Mouse (Mus musculus) spleen, postnatal 0 days (tissue): ENCODE results near the gene Ago3. TPM values are rescaled to one million over a fixed set of nuclear protein-coding genes. Genes with fewer than 3 reads are reported as not detected.

ENCODE experiments used
- polyA plus RNA-seq: library from polyadenylated mRNA; unstranded; fragments of >200 nt; fragmentation: Nextera tagmentation; extraction: Ambion mirVana; gene quantifications from 2 replicates; pipeline ENCODE4 v1.2.1, GENCODE M21; 2015

Gene Ago3
- polyA plus RNA-seq, result 7.5 and 8.5 TPM in 2 replicates

GRCm38 (mm10) chr4:126429347-126430079 lies at the start of gene Ago3:
Gene Ago3 (minus strand): TSS chr4:126429556.

GRCm38 (mm10) chr4:126468285-126468901 lies 39.0 kb upstream of the Ago3 start, which contains the start of gene Ago1:
Gene Ago1 (minus strand): TSS chr4:126468583.

GRCm38 (mm10) chr4:126325281-126325861 lies 104.0 kb downstream of the Ago3 start, which contains the start of gene Tekt2:
Gene Tekt2 (minus strand): TSS chr4:126325688.

GRCm38 (mm10) chr4:126321111-126321853 lies 108.1 kb downstream of the Ago3 start, which contains the start of gene Adprhl2:
Gene Adprhl2 (minus strand): TSS chr4:126321703.

GRCm38 (mm10) chr4:126286492-126286891 lies 142.9 kb downstream of the Ago3 start, which contains the start of gene Col8a2:
Gene Col8a2 (plus strand): TSS chr4:126286793.

Other genes with a start within 250 kb of the Ago3 start
- 111 and 114 TPM in 2 replicates for gene Thrap3, start 226.8 kb downstream of the Ago3 start, polyA plus RNA-seq
- 11.8 and 13.7 TPM in 2 replicates for gene Map7d1, start 173.2 kb downstream of the Ago3 start, polyA plus RNA-seq
- gene Trappc3, start 167.2 kb downstream of the Ago3 start, polyA plus RNA-seq, result 49.4 and 57.1 TPM in 2 replicates
- 9.0 and 12.0 TPM in 2 replicates for gene Col8a2, start 142.8 kb downstream of the Ago3 start, polyA plus RNA-seq
- 27.9 and 33.9 TPM in 2 replicates for gene Adprhl2, start 107.9 kb downstream of the Ago3 start, polyA plus RNA-seq
- 1.5 and 2.9 TPM in 2 replicates for gene Tekt2, start 103.9 kb downstream of the Ago3 start, polyA plus RNA-seq
- 2.6 and 3.3 TPM in 2 replicates for gene Ago1, start 39.0 kb upstream of the Ago3 start, polyA plus RNA-seq
- 1.3 and 1.4 TPM in 2 replicates for gene Ago4, start 103.9 kb upstream of the Ago3 start, polyA plus RNA-seq
- 58.1 and 77.2 TPM in 2 replicates for gene Clspn, start 127.4 kb upstream of the Ago3 start, polyA plus RNA-seq
- gene 5730409E04Rik, start 180.3 kb upstream of the Ago3 start, polyA plus RNA-seq, result 1.2 and 2.0 TPM in 2 replicates
- 324 and 341 TPM in 2 replicates for gene Psmb2, start 248.1 kb upstream of the Ago3 start, polyA plus RNA-seq